10 mouse cellular contexts compared by ENCODE assay signal in genomic region chr17:27001151-27001550, GRCm38 (mm10). TPM values are rescaled to one million over a fixed set of nuclear protein-coding genes. Genes with fewer than 3 reads are reported as not detected.
DNase-seq lines count a peak whose midpoint lies in the region; ATAC-seq and TF ChIP-seq lines count a peak whose summit lies in the region.
"Had no signal": no experiment of that assay in that cellular context is flagged by ENCODE, and none has a peak within 500 bp of the region (broad histone marks: within the 10 kb centered on the region; RNA-seq: fewer than 3 reads in every experiment).

No protein-coding gene starts in this region.

- H3K9me3 ChIP-seq in heart, embryonic 10.5 days = no peaks in the 10 kb centered on the region
- H3K9me3 ChIP-seq in ES-Bruce4 (replicated peaks; ENCODE audit: control insufficient read depth, insufficient read depth, low read length, poor library complexity, severe bottlenecking) = no peaks in the 10 kb centered on the region
- H3K9me3 ChIP-seq in hindbrain, embryonic 12.5 days (replicated peaks) = no peaks in the 10 kb centered on the region

- H3K27ac ChIP-seq in heart, embryonic 10.5 days = no peak overlapping the region
- no peak overlapping the region for H3K27ac ChIP-seq in ES-Bruce4 (ENCODE audit: insufficient read depth, low read length)
- H3K27ac ChIP-seq in hindbrain, embryonic 12.5 days = no peak overlapping the region

- no peak overlapping the region for H3K4me3 ChIP-seq in heart, embryonic 10.5 days
- peak overlapping the region; percentile 41 for H3K4me3 ChIP-seq in ES-Bruce4 (ENCODE audit: low read depth, low read length)
- no peak overlapping the region for H3K4me3 ChIP-seq in hindbrain, embryonic 12.5 days

- peak; percentile 52 for ATAC-seq in granulocyte monocyte progenitor cell, adult 5-6 weeks (replicated peaks; ENCODE audit: poor library complexity, severe bottlenecking)
- no peak for ATAC-seq in hindbrain, embryonic 12.5 days (ENCODE audit: low FRiP score)

- TF ChIP-seq EP300 in ES-Bruce4 (IDR thresholded peaks at IDR 0.05; ENCODE audit: insufficient read depth, low read depth, low read length) = peak; percentile 48; the same call in 1 of the 2 replicates

- H3K36me3 ChIP-seq in heart, embryonic 10.5 days = no peaks in the 10 kb centered on the region
- H3K36me3 ChIP-seq in ES-Bruce4 (ENCODE audit: control insufficient read depth, insufficient read depth, low read length, poor library complexity, severe bottlenecking) = no peaks in the 10 kb centered on the region
- no peaks in the 10 kb centered on the region for H3K36me3 ChIP-seq in hindbrain, embryonic 12.5 days

- peak; percentile 46 for DNase-seq in heart, postnatal 4 days
- DNase-seq in heart, embryonic 10.5 days (ENCODE audit: low spot score) = no peak
- DNase-seq in spleen, postnatal 4 days (ENCODE audit: low spot score in 2 of 2) = peak; percentile 65 to 81
- no peak for DNase-seq in layer of hippocampus, postnatal 14 days (ENCODE audit: low spot score in 2 of 2)
- DNase-seq in heart, adult 8-10 months (ENCODE audit: low spot score) = no peak
- DNase-seq: adrenal gland, adult 8-10 months; layer of hippocampus, postnatal 36 days had no signal

- H3K27me3 ChIP-seq in heart, embryonic 10.5 days (ENCODE audit: insufficient read depth, poor library complexity, severe bottlenecking) = peaks cover 4% of the 10 kb centered on the region; the same call in 1 of the 2 replicates
- no peaks in the 10 kb centered on the region for H3K27me3 ChIP-seq in ES-Bruce4 (ENCODE audit: control insufficient read depth, insufficient read depth, low read length, poor library complexity, severe bottlenecking)
- peaks cover 6% of the 10 kb centered on the region; the same call in 1 of the 2 replicates for H3K27me3 ChIP-seq in hindbrain, embryonic 12.5 days

- TF ChIP-seq POLR2A in ES-Bruce4 (IDR thresholded peaks at IDR 0.05; ENCODE audit: insufficient read depth, low read length) = no peak

- H3K9ac ChIP-seq in ES-Bruce4 (ENCODE audit: low read depth, poor library complexity, severe bottlenecking) = peak overlapping the region; percentile 9; the same call in 1 of the 2 replicates
- H3K9ac ChIP-seq in hindbrain, embryonic 12.5 days = no peak overlapping the region

- peaks cover 11% of the 10 kb centered on the region for H3K4me1 ChIP-seq in heart, embryonic 10.5 days
- H3K4me1 ChIP-seq in ES-Bruce4 (ENCODE audit: control insufficient read depth, insufficient read depth, low read length) = peaks cover 4% of the 10 kb centered on the region
- no peaks in the 10 kb centered on the region; the same call in 1 of the 2 replicates for H3K4me1 ChIP-seq in hindbrain, embryonic 12.5 days

- 75% methylated on average over 7 of the region's 7 CpGs for WGBS in heart, embryonic 10.5 days
- WGBS in hindbrain, embryonic 12.5 days = 72% methylated on average over 7 of the region's 7 CpGs

- peak; percentile 91 for TF ChIP-seq CTCF in ES-Bruce4 (IDR thresholded peaks at IDR 0.05; ENCODE audit: low read depth, low read length)

- H3K4me2 ChIP-seq in hindbrain, embryonic 12.5 days (replicated peaks) = no peak overlapping the region

RNA-seq across cellular contexts. Expression of gene Bak1, which starts 27.7 kb away (rescaled TPM):
- 10 to 100 TPM; 46.8 to 52.4 TPM for total RNA-seq in heart, postnatal 4 days (2021)
- 4.0 and 6.8 TPM in 2 replicates for polyA plus RNA-seq in heart, embryonic 10.5 days (2016; fragmentation: Nextera tagmentation; extraction: Ambion mirVana)
- polyA plus RNA-seq in ES-Bruce4 (2011; ENCODE audit: insufficient read depth, insufficient read length, low read depth, missing spikeins) = 66.6 and 78.1 TPM in 2 replicates
- 137 and 143 TPM in 2 replicates for total RNA-seq in granulocyte monocyte progenitor cell, adult 5-6 weeks (2014; fragmentation: Nextera tagmentation)
- total RNA-seq in granulocyte monocyte progenitor cell, adult 5-6 weeks (2017) = 55.9 and 59.2 TPM in 2 replicates
- 10 to 100 TPM; 23.8 to 25.0 TPM for total RNA-seq in layer of hippocampus, postnatal 14 days (2021)
- 3.3 and 3.5 TPM in 2 replicates for polyA plus RNA-seq in hindbrain, embryonic 12.5 days (2016; fragmentation: Nextera tagmentation; extraction: Ambion mirVana)
- total RNA-seq in heart, adult 8-10 months (2022) = 10 to 100 TPM; 11.0 to 15.9 (median 13.7) TPM

RNA-seq across cellular contexts. Expression of gene Zbtb9, which starts 28.2 kb away (rescaled TPM):
- 1 to 10 TPM; 3.9 to 5.5 TPM for total RNA-seq in heart, postnatal 4 days (2021)
- polyA plus RNA-seq in heart, embryonic 10.5 days (2016; fragmentation: Nextera tagmentation; extraction: Ambion mirVana) = 12.5 and 14.6 TPM in 2 replicates
- polyA plus RNA-seq in ES-Bruce4 (2011; ENCODE audit: insufficient read depth, insufficient read length, low read depth, missing spikeins) = 11.0 and 12.4 TPM in 2 replicates
- 9.4 and 14.4 TPM in 2 replicates for total RNA-seq in granulocyte monocyte progenitor cell, adult 5-6 weeks (2014; fragmentation: Nextera tagmentation)
- 14.3 and 17.7 TPM in 2 replicates for total RNA-seq in granulocyte monocyte progenitor cell, adult 5-6 weeks (2017)
- 10 to 100 TPM; 11.7 to 14.1 TPM for total RNA-seq in layer of hippocampus, postnatal 14 days (2021)
- 19.4 and 19.7 TPM in 2 replicates for polyA plus RNA-seq in hindbrain, embryonic 12.5 days (2016; fragmentation: Nextera tagmentation; extraction: Ambion mirVana)
- total RNA-seq in heart, adult 8-10 months (2022) = 1 to 10 TPM in 3 of 4 experiments, not detected in 1; 1.5 to 3.4 (median 2.2) TPM

RNA-seq across cellular contexts. Expression of gene Itpr3, which starts 56.0 kb away (rescaled TPM):
- total RNA-seq in heart, postnatal 4 days (2021) = 1 to 10 TPM; 7.5 to 8.2 TPM
- 2.9 TPM in 2 replicates for polyA plus RNA-seq in heart, embryonic 10.5 days (2016; fragmentation: Nextera tagmentation; extraction: Ambion mirVana)
- polyA plus RNA-seq in ES-Bruce4 (2011; ENCODE audit: insufficient read depth, insufficient read length, low read depth, missing spikeins) = 17.2 and 21.9 TPM in 2 replicates
- 4.0 and 8.5 TPM in 2 replicates for total RNA-seq in granulocyte monocyte progenitor cell, adult 5-6 weeks (2014; fragmentation: Nextera tagmentation)
- 6.1 and 6.5 TPM in 2 replicates for total RNA-seq in granulocyte monocyte progenitor cell, adult 5-6 weeks (2017)
- 1 to 10 TPM; 2.3 to 5.3 TPM for total RNA-seq in layer of hippocampus, postnatal 14 days (2021)
- 2.5 and 2.8 TPM in 2 replicates for polyA plus RNA-seq in hindbrain, embryonic 12.5 days (2016; fragmentation: Nextera tagmentation; extraction: Ambion mirVana)
- total RNA-seq in heart, adult 8-10 months (2022) = 1 to 10 TPM; 5.0 to 8.7 (median 6.8) TPM

Comparison
In these comparisons a context has a peak if more than half of its experiments do, and no peak if none do; other contexts are left out.
1. DNase-seq: peak in heart, postnatal 4 days (single experiment) and spleen, postnatal 4 days (2 of 2); none in heart, embryonic 10.5 days (single experiment), layer of hippocampus, postnatal 14 days (0 of 2) and heart, adult 8-10 months (single experiment).